ENCODE assay signal across 8 mouse cellular contexts in genomic region chr15:37134913-37135589, GRCm38 (mm10).
DNase-seq lines count a peak whose midpoint lies in the region; ATAC-seq lines count a peak whose summit lies in the region.

No protein-coding gene starts in this region.

- no peaks in the 10 kb centered on the region for H3K27me3 ChIP-seq in embryonic facial prominence, embryonic 11.5 days (ENCODE audit: control insufficient read depth, insufficient read depth, low read length)
- no peaks in the 10 kb centered on the region for H3K27me3 ChIP-seq in hindbrain, embryonic 10.5 days (ENCODE audit: insufficient read depth, poor library complexity, severe bottlenecking)

- H3K4me3 ChIP-seq in embryonic facial prominence, embryonic 11.5 days (ENCODE audit: low read depth, low read length): peak overlapping the region; percentile 42
- peak overlapping the region; percentile 58 for H3K4me3 ChIP-seq in hindbrain, embryonic 10.5 days

- H3K9ac ChIP-seq in embryonic facial prominence, embryonic 11.5 days (replicated peaks; ENCODE audit: low read length): peak overlapping the region; percentile 78

- H3K36me3 ChIP-seq in embryonic facial prominence, embryonic 11.5 days (replicated peaks; ENCODE audit: control insufficient read depth, insufficient read depth, low read depth, low read length): no peaks in the 10 kb centered on the region
- H3K36me3 ChIP-seq in hindbrain, embryonic 10.5 days: no peaks in the 10 kb centered on the region

- peak overlapping the region; percentile 62 for H3K4me2 ChIP-seq in embryonic facial prominence, embryonic 11.5 days (ENCODE audit: low read depth, low read length)

- H3K4me1 ChIP-seq in embryonic facial prominence, embryonic 11.5 days (ENCODE audit: control insufficient read depth, insufficient read depth, low read length): no peaks in the 10 kb centered on the region
- H3K4me1 ChIP-seq in hindbrain, embryonic 10.5 days (replicated peaks): peaks cover 42% of the 10 kb centered on the region

- peak; percentile 39 for DNase-seq in embryo, embryonic 11 days
- DNase-seq in embryo, embryonic 9.5 days (ENCODE audit: extremely low spot score): no peak
- DNase-seq in ZHBTc4 (ENCODE audit: low read depth, low spot score): peak; percentile 20
- peak; percentile 44 for DNase-seq in embryonic facial prominence, embryonic 11.5 days (ENCODE audit: low spot score)
- no peak for DNase-seq in hindbrain, embryonic 10.5 days (ENCODE audit: low spot score)
- peak; percentile 27 to 64 for DNase-seq in left cerebral cortex, postnatal 10 days (ENCODE audit: extremely low spot score in 1 of 2, low spot score in 2 of 2)
- peak; percentile 75 for DNase-seq in lung, postnatal 36 days
- peak; percentile 49 for DNase-seq in testis, postnatal 10 days (ENCODE audit: low spot score)

- WGBS in embryonic facial prominence, embryonic 11.5 days: 26% methylated on average over 20 of the region's 20 CpGs
- 26% methylated on average over 20 of the region's 20 CpGs for WGBS in hindbrain, embryonic 10.5 days

- intact Hi-C loops in left cerebral cortex, postnatal 10 days (cut with DNase I): loop anchor here (2.0 to 5.0 kb wide), 2 partner anchors 192 to 772 kb away; no protein-coding TSS in a partner anchor

- peak overlapping the region; percentile 68; the same call in 1 of the 2 replicates for H3K27ac ChIP-seq in embryonic facial prominence, embryonic 11.5 days (replicated peaks; ENCODE audit: low read depth, low read length)
- peak overlapping the region; percentile 96 for H3K27ac ChIP-seq in hindbrain, embryonic 10.5 days

- no peaks in the 10 kb centered on the region for H3K9me3 ChIP-seq in embryonic facial prominence, embryonic 11.5 days (replicated peaks; ENCODE audit: control insufficient read depth, low read length)
- H3K9me3 ChIP-seq in hindbrain, embryonic 10.5 days: no peaks in the 10 kb centered on the region

- peak; percentile 49; the same call in 1 of the 2 replicates for ATAC-seq in embryonic facial prominence, embryonic 11.5 days (replicated peaks; ENCODE audit: insufficient number of reproducible peaks, low FRiP score, low TSS enrichment, low read depth)

Comparison
In these comparisons a context has a peak if more than half of its experiments do, and no peak if none do; other contexts are left out.
1. DNase-seq: peak in embryo, embryonic 11 days (single experiment), ZHBTc4 (single experiment), embryonic facial prominence, embryonic 11.5 days (single experiment), left cerebral cortex, postnatal 10 days (2 of 2), lung, postnatal 36 days (single experiment) and testis, postnatal 10 days (single experiment); none in embryo, embryonic 9.5 days (single experiment) and hindbrain, embryonic 10.5 days (single experiment).